Mouse (Mus musculus) gastrocnemius, adult 2 months (tissue): ENCODE results near the gene 4930558C23Rik. TPM values are rescaled to one million over a fixed set of nuclear protein-coding genes. Genes with fewer than 3 reads are reported as not detected.
"Not testable (repeated sequence)": the region's sequence is repeated elsewhere in the genome, so short reads cannot be mapped to it uniquely, and the experiment has no call there.

Experiments used
- DNase-seq: peaks from one replicate; pipeline ENCODE4 v3.0.0; 2022
- H3K27ac ChIP-seq: fragments of 200-600 bp; 2 replicates; pipeline ENCODE4 v1.8.1; 2022; ENCODE audit warnings: mild to moderate bottlenecking
- H3K4me3 ChIP-seq: fragments of 200-600 bp; 2 replicates; pipeline ENCODE4 v1.8.1; 2022; ENCODE audit warnings: mild to moderate bottlenecking, moderate library complexity
- CTCF ChIP-seq: fragments of 200-600 bp; IDR thresholded peaks from 2 replicates; pipeline ENCODE4 v1.8.1; 2022; ENCODE audit warnings: antibody characterized with exemption, mild to moderate bottlenecking, moderate library complexity
- intact Hi-C: fragments of 180-260 bp; cut with DNase I; formaldehyde crosslinking; loops from one replicate; pipeline ENCODE4 v1.15.1; 2025
- total RNA-seq, 2 experiments: library from RNA; stranded (reverse); gene quantifications; 2 replicates each; pipeline ENCODE4 v1.2.3; 2021

Gene 4930558C23Rik
- total RNA-seq, 2 experiments from 2014 or later, result not detected

DNA sequence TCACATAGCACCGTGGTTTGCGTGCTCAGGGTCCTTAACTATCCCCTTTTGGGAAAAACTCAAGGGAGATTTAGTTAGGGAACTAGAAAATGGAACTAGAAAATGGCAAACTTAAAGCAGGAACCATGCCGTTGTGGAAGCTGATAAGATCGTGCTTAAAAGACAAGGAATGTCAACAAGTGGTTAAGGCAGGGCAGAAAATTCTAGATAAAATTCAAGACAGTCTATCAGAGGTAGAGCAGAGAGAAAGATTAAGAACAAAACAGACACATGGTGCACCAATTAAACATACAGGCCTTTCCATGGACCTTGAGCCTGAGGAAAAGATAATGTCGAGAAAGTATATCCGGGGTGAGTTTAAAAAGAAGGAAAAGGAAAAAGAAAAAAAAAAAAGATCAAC lies 15.2 kb upstream of the 4930558C23Rik start:
- no peak overlapping the region for H3K27ac ChIP-seq
- intact Hi-C loops, result no loop called here

DNA sequence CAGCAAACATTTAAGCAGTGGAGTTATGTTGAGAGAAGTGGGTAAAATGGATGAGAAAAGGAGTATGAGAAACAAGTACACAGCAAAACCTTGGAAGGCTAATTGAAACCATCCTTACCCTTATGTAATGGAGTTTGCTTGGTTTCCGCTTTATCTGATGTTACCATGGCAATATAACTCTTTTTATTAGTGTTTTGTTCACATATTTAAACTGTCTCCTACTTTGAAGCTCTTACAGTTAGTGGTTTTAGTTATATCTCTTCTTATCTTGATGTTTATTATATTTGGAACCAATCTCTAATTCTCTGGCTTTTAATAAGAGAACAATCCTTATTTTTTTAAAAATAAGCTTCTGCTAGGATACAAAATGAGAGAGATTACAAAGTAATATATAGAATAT lies 9.6 kb upstream of the 4930558C23Rik start:
- TF ChIP-seq CTCF, result no peak
- no peak overlapping the region for H3K27ac ChIP-seq
- H3K4me3 ChIP-seq, result no peak overlapping the region
- intact Hi-C loops, result no loop called here
- DNase-seq, result no peak

More for the DNA sequence above, 15.2 kb upstream of the 4930558C23Rik start:
- DNase-seq, result no peak
- H3K4me3 ChIP-seq, result no peak overlapping the region
- TF ChIP-seq CTCF, result no peak

DNA sequence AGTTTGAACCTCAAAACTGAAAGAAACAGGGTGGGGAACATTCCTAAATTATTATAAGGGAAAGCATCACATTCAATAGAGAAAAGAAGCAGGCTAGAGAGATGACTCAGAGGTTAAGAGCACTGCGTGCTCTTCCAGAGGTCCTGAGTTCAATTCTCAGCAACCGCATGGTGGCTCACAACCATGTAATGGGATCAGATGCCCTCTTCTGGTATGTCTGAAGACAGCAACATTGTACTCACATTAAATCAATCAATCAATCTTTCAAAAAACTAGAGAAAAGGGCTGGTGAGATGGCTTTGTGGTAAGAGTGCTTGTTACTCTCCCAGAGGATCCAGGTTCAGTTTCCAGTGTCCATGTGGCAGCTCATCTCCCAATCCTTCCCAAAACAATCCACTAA lies 6.2 kb upstream of the 4930558C23Rik start:
- Histone ChIP-seq H3K4me3 (no peak overlapping the region), H3K27ac (no peak overlapping the region)
- no peak for DNase-seq
- TF ChIP-seq CTCF, result no peak
- intact Hi-C loops, result no loop called here

DNA sequence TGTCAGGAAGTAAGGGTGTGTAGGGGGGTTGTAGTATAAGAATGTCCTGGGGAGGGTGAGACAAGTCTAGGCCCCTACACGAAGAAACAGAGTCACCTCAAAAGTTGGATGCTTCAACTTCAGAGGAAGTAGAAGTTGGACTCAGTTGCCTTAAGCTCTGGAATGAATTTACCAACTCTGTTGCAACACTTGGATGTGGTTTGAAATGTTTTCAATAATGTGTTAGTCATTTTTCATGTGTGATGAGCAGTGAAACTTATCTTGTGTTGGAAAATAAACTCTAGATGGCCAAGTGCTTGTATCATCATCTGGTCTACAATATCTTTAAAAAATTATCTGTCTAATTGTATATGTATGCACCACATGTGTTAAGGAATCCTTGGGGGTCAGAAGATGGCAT lies 5.1 kb upstream of the 4930558C23Rik start:
- no peak for DNase-seq
- intact Hi-C loops, result no loop called here
- TF ChIP-seq CTCF, result no peak
- Histone ChIP-seq H3K4me3 (no peak overlapping the region), H3K27ac (no peak overlapping the region; the same call in 1 of the 2 replicates)

DNA sequence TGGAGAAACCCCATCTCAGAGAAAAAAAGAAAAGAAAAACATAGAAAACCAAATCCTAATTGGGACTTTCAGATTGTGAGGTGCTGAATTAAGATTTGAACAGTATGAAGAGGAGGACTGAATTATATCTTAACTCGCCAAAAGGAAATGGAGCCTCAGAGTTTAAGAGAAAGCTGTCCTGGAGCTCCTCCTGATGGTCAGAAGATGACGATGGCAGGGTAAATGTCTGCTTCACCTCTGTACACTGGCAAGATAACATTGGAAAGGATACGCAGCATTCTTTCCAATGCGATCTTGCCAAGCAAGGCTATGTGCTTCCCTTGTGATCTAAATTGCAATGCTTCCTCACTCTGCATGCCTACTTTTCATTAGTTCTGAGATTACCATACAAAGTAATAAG lies 8.3 kb downstream of the 4930558C23Rik start:
- no peak for DNase-seq
- no peak overlapping the region for H3K27ac ChIP-seq
- intact Hi-C loops, result loop anchor here (2.0 kb wide), 1 partner anchor 46 kb away; no protein-coding TSS in a partner anchor
- H3K4me3 ChIP-seq, result no peak overlapping the region
- TF ChIP-seq CTCF, result peak; percentile 60

DNA sequence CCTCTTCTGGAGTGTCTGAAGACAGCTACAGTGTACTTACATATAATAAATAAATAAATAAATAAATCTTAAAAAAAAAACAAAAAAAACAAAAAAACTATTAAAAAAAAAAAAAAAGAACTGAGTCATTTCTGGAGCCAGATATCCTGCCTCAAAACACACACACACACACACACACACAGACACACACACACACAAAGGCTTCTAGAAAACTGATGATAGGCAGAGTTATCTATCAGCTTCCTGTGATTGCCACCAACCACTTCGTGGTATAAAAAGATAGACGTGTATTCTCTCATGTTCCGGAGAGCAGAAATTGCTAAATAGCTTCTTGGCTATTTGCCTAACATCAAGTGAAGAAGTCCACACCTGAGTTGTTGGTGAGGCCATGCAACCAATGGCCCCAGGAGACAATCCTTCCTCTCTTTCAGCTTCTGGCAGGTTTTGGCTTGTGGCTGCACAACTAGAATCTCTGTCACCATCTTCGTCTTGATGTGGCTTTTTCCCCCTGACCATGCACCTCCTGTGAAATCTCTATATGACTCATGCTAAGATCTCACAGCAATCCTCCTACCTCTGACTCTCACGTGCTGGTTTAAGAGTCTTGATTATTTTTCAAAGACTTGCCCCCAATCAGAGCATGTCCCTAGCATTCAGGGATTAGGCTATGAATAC lies 17.1 kb downstream of the 4930558C23Rik start:
- no peak overlapping the region for H3K27ac ChIP-seq
- no peak overlapping the region for H3K4me3 ChIP-seq
- intact Hi-C loops, result no loop called here
- TF ChIP-seq CTCF, result no peak
- DNase-seq, result no peak

DNA sequence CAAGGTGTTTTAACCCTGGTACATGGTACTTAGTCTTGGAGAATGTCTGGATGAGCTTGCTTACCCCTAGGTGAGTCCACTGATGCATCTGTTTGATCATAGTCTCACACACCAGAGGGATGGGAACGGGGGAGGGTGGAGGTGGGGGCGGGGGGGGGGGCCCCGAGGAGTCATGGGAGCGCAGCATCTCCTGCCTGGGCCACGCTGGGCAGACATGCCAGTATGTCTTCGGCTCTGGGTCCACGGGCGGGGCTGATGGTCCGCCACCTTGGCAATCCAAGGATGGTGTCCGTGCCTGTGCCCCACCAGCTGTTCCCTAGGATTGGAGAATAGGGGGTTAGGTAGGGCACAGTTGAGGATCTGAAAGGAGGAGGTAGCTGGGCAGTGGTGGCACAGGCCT lies 29.4 kb downstream of the 4930558C23Rik start:
- DNase-seq, result no peak
- Histone ChIP-seq H3K27ac (no peak overlapping the region), H3K4me3 (no peak overlapping the region)
- no peak for TF ChIP-seq CTCF
- intact Hi-C loops, result no loop called here

DNA sequence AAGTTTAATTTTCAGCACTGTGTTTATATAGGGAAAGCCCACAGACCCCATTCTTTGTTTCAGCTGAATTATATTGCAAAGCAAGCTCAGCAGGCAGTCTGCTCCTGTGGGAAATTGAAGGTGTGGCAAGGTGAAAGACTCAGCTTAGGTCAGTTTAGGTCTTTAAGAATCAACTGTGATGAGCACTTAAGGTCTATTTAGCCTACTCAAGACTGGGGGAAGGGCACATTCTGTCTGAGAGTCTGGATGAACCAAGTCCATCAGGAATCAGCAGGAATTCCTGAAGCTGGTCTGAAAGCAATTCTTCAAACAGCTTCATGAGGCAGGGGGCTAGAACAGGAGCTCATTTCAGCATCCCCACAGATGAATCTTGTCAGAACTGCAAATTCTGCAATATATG lies 32.5 kb downstream of the 4930558C23Rik start:
- TF ChIP-seq CTCF, result no peak
- intact Hi-C loops, result no loop called here
- Histone ChIP-seq H3K4me3 (no peak overlapping the region), H3K27ac (no peak overlapping the region)
- DNase-seq, result no peak

DNA sequence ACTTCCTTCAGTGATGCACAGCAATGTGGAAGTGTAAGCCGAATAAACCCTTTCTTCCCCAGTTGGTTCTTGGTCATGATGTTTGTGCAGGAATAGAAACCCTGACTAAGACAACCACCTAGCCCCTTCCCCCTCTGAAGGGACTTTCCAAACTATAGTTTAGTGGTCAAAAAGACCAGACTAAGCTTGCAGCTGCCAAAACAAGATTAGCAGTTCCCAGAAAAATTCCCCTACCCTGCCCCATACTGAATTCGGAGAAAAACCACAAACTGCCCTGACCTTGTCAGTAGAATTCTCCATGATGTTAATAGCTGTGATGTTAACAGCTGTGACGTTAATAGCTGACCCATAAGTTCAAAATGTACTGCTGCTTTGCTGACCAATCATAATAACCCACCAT lies 42.4 kb downstream of the 4930558C23Rik start:
- H3K27ac ChIP-seq, H3K4me3 ChIP-seq, DNase-seq, intact Hi-C loops: not testable (repeated sequence)

DNA sequence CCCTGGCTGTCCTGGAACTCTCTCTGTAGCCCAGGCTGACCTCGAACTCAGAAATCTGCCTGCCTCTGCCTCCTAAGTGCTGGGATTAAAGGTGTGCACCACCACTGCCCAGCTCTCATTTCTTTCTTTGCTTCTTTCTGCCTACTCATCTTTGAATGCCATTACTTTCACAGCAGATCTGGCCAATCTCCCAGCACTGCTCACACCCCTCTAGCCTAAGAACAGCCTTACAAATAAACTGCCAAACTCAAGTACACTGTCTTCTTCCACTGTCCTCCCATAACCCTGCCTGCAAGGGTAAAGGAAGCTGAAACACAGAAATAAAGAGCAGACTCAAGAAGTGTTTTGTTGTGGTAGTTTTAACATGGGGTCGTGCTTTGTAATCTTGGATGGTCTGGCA lies 44.9 kb downstream of the 4930558C23Rik start:
- intact Hi-C loops, result loop anchor here (2.0 kb wide), 1 partner anchor 73 kb away; no protein-coding TSS in a partner anchor
- Histone ChIP-seq H3K27ac (no peak overlapping the region), H3K4me3 (no peak overlapping the region)
- TF ChIP-seq CTCF, result no peak
- no peak for DNase-seq

DNA sequence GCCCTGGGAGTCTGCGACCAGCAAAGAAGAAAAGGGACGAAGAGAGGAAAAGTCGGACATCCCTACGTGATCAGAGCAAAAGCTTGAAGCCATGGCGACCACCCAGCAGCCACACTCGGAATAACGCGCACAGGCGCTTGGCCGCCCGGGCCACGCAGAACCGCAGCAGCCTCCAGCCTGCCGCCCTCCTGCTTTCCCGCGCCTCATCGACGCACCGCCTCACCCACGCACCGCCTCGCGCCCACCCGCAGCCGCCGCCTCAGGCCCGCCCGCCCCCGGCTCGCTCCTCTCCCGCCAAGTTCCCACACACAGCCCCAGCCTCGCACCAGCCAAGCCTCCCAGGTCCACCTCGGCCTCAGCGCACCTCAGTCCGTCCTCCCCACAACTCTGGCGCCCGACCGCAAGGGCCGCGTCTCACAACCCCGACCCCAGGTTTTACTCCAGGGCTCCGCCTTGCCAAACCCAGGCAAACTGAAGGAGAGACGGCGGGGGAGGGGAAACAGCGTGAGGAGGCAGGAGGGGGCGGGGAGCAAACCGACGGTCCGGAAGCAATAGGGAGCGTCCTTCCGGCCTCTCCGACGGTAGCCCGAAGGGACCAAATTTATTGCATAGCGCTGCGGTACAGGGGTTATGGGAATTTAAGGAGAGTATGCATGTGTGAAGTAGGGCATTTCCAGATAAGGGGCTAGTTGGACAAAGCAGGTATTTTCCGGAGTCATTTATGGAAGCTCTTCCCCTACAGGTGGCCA lies 45.8 kb downstream of the 4930558C23Rik start, which contains the start of gene Setdb1:
Gene Setdb1 (minus strand): TSS at position 502 of the 749 bp plus-strand sequence.
- intact Hi-C loops, result not testable (repeated sequence)
- H3K27ac ChIP-seq, result peak within 1 kb of the TSS; percentile 85
- DNase-seq, result peak; percentile 96
- peak within 1 kb of the TSS; percentile 73 for H3K4me3 ChIP-seq

DNA sequence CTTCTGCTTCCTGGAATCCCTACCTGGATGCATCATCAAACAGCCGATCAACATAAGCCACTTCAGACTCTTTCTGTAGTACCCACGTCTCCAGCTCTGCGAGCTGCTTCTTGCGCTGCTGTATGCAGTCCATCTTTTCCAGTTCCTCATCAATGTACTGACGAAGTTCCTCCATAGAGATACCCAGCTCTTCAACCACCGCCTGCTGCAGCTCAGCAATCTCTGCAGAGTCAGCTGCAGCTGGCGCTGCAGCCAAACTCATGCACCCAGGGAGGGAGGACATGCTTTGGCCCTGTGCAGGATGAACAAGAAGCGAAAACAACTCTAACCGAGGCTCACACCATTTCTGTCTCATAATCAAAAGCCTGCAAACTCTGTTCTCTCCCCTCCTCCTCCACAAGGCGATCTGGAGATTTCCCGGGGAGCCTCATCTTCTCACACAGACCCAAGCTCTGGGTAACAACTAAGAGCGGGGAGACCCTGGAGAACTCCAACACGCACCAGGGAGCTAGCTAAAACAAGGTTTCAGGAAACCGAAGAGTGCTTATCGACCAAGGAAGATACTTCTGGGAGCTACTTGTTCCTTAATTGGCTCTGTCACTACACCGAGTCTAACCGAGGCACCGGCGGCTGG lies 46.6 kb downstream of the 4930558C23Rik start:
- DNase-seq, H3K27ac ChIP-seq, intact Hi-C loops: not testable (repeated sequence)
- H3K4me3 ChIP-seq, result peak overlapping the region; percentile 73

DNA sequence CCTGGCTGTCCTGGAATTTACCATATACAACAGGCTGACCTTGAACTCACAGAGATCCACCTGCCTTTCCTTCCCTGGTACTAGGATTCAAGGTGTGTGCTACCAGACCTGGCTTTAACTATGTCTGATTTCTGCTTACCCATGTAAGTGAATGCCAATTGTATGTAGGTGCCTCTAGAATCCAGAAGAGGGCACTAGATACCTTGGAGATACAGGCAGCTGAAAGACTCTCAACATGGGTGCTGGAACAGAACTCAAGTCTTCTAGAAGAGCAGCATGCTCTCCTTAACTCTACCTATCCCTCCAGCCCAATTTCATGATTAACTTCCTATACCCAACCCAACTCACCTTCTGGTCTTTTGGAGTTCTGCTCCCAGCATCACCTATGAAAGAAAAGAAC lies 53.1 kb downstream of the 4930558C23Rik start:
- TF ChIP-seq CTCF, result peak; percentile 81
- intact Hi-C loops, result loop anchor here (2.0 to 10.0 kb wide), 3 partner anchors 45 to 495 kb away; no protein-coding TSS in a partner anchor
- H3K27ac ChIP-seq, result no peak overlapping the region
- H3K4me3 ChIP-seq, result no peak overlapping the region
- DNase-seq, result no peak
